Mouse (Mus musculus): ENCODE results near the gene Ikzf2. TPM values are rescaled to one million over a fixed set of nuclear protein-coding genes. Genes with fewer than 3 reads are reported as not detected.

The Ikzf2 gene
- polyA plus RNA-seq, 1 experiment from 2014 or later = 4.2 TPM

- Histone ChIP-seq H3K4me1 (ENCODE audit: control insufficient read depth, insufficient read depth, low read length) (no peaks in the 10 kb centered on the region), H3K27me3 (replicated peaks; ENCODE audit: control insufficient read depth, insufficient read depth, low read length) (no peaks in the 10 kb centered on the region), H3K36me3 (ENCODE audit: control insufficient read depth, insufficient read depth, low read length) (no peaks in the 10 kb centered on the region), H3K9me3 (ENCODE audit: control insufficient read depth, low read length) (no peaks in the 10 kb centered on the region), H3K27ac (replicated peaks; ENCODE audit: low read depth, low read length) (no peak overlapping the region), H3K4me2 (ENCODE audit: low read depth, low read length) (no peak overlapping the region), H3K9ac (ENCODE audit: low read depth, low read length) (no peak overlapping the region), H3K4me3 (ENCODE audit: low read depth, low read length) (no peak overlapping the region)
- no peak for DNase-seq (ENCODE audit: low spot score)
- 92% methylated on average over 4 of the region's 4 CpGs for WGBS
- ATAC-seq (ENCODE audit: low read depth) = no peak
Measured at GRCm38 (mm10) chr1:69549987-69550386, 137.1 kb downstream of the Ikzf2 start.

DNA sequence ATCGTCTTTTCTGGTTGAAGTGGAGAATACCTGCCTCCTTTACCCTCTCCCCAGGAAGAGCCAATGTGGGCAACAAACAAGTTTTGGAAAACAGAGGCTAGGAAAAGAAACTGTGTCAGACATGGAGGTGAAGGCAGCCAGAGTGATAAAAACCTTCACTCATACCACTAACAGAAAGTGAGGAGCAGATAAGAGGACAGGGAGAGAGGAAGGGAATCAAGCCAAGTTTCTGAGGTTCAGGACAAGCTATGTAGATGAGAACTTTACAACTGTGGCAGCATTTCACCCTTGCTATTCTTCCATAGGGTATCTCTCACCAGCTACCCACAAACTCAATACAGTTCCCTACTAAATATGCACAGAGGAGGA lies 141.2 kb downstream of the Ikzf2 start:
- DNase-seq (ENCODE audit: low spot score) (no peak), ATAC-seq (ENCODE audit: low read depth) (no peak)
- Histone ChIP-seq H3K27ac (replicated peaks; ENCODE audit: low read depth, low read length) (no peak overlapping the region), H3K4me3 (ENCODE audit: low read depth, low read length) (no peak overlapping the region), H3K9ac (ENCODE audit: low read depth, low read length) (no peak overlapping the region), H3K4me1 (ENCODE audit: control insufficient read depth, insufficient read depth, low read length) (no peaks in the 10 kb centered on the region), H3K9me3 (ENCODE audit: control insufficient read depth, low read length) (no peaks in the 10 kb centered on the region), H3K4me2 (ENCODE audit: low read depth, low read length) (no peak overlapping the region), H3K36me3 (ENCODE audit: control insufficient read depth, insufficient read depth, low read length) (peaks cover 5% of the 10 kb centered on the region; the same call in 1 of the 2 replicates), H3K27me3 (replicated peaks; ENCODE audit: control insufficient read depth, insufficient read depth, low read length) (no peaks in the 10 kb centered on the region)
- 93% methylated on average over 1 of the region's 1 CpGs for WGBS

DNA sequence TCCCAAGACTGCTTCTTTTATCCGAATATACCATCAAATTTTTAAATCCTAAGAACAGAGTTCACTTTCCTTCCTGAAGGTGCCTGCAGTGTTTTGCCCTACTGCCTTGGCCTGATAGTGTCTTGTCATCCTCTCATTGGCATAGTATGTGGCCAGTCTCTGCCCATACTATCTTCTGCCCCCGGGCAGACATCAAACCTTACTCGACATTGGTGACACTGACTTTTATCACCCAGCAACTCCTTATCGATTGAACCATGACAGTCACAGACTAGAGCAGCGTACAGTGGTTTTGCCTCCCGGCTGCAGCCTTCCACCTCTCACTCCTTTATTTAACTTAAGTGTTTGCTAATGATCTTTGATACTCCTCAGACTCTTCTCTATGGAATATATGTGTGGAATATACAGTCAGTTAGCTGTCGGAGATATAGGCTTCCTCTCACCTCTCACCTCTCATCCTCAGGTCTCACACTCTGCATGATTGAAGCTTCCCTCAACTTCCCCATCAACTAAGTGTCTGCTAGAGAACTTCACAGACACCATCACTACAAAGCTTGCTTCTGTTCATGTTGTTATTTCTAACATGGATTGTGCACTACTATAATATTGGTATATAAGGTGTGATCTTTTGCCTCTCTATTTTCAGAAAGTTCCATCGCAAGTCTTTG lies 141.7 kb downstream of the Ikzf2 start:
- WGBS = 87% methylated on average over 8 of the region's 8 CpGs
- DNase-seq (ENCODE audit: low spot score) (no peak), ATAC-seq (ENCODE audit: low read depth) (no peak)
- Histone ChIP-seq H3K36me3 (ENCODE audit: control insufficient read depth, insufficient read depth, low read length) (peaks cover 5% of the 10 kb centered on the region; the same call in 1 of the 2 replicates), H3K4me3 (ENCODE audit: low read depth, low read length) (no peak overlapping the region), H3K27ac (replicated peaks; ENCODE audit: low read depth, low read length) (no peak overlapping the region), H3K27me3 (replicated peaks; ENCODE audit: control insufficient read depth, insufficient read depth, low read length) (no peaks in the 10 kb centered on the region), H3K4me1 (ENCODE audit: control insufficient read depth, insufficient read depth, low read length) (no peaks in the 10 kb centered on the region), H3K9ac (ENCODE audit: low read depth, low read length) (no peak overlapping the region), H3K4me2 (ENCODE audit: low read depth, low read length) (no peak overlapping the region), H3K9me3 (ENCODE audit: control insufficient read depth, low read length) (no peaks in the 10 kb centered on the region)

GRCm38 (mm10) chr1:69543774-69544597 lies 143.1 kb downstream of the Ikzf2 start:
- DNase-seq (ENCODE audit: low spot score) (no peak), ATAC-seq (ENCODE audit: low read depth) (no peak)
- no peak overlapping the region for H3K4me2 ChIP-seq (ENCODE audit: low read depth, low read length)
- no peaks in the 10 kb centered on the region for H3K4me1 ChIP-seq (ENCODE audit: control insufficient read depth, insufficient read depth, low read length)
- no peak overlapping the region for H3K9ac ChIP-seq (ENCODE audit: low read depth, low read length)
- no peak overlapping the region for H3K4me3 ChIP-seq (ENCODE audit: low read depth, low read length)
- WGBS = 73% methylated on average over 6 of the region's 6 CpGs
- H3K36me3 ChIP-seq (ENCODE audit: control insufficient read depth, insufficient read depth, low read length) = peaks cover 5% of the 10 kb centered on the region; the same call in 1 of the 2 replicates
- H3K27ac ChIP-seq (replicated peaks; ENCODE audit: low read depth, low read length) = no peak overlapping the region
- H3K27me3 ChIP-seq (replicated peaks; ENCODE audit: control insufficient read depth, insufficient read depth, low read length) = no peaks in the 10 kb centered on the region
- no peaks in the 10 kb centered on the region for H3K9me3 ChIP-seq (ENCODE audit: control insufficient read depth, low read length)

- ATAC-seq (ENCODE audit: low read depth) = no peak
- Histone ChIP-seq H3K9ac (ENCODE audit: low read depth, low read length) (no peak overlapping the region), H3K4me3 (ENCODE audit: low read depth, low read length) (no peak overlapping the region), H3K27ac (replicated peaks; ENCODE audit: low read depth, low read length) (no peak overlapping the region), H3K4me1 (ENCODE audit: control insufficient read depth, insufficient read depth, low read length) (no peaks in the 10 kb centered on the region), H3K27me3 (replicated peaks; ENCODE audit: control insufficient read depth, insufficient read depth, low read length) (no peaks in the 10 kb centered on the region), H3K4me2 (ENCODE audit: low read depth, low read length) (no peak overlapping the region), H3K9me3 (ENCODE audit: control insufficient read depth, low read length) (no peaks in the 10 kb centered on the region), H3K36me3 (ENCODE audit: control insufficient read depth, insufficient read depth, low read length) (peaks cover 5% of the 10 kb centered on the region; the same call in 1 of the 2 replicates)
- 88% methylated on average over 3 of the region's 3 CpGs for WGBS
- no peak for DNase-seq (ENCODE audit: low spot score)
Measured at GRCm38 (mm10) chr1:69542546-69542945, 144.5 kb downstream of the Ikzf2 start.

GRCm38 (mm10) chr1:69538663-69539062 lies 148.4 kb downstream of the Ikzf2 start:
- H3K27ac ChIP-seq (replicated peaks; ENCODE audit: low read depth, low read length) = no peak overlapping the region
- ATAC-seq (ENCODE audit: low read depth) (no peak), DNase-seq (ENCODE audit: low spot score) (no peak)
- H3K27me3 ChIP-seq (replicated peaks; ENCODE audit: control insufficient read depth, insufficient read depth, low read length) = no peaks in the 10 kb centered on the region
- H3K4me3 ChIP-seq (ENCODE audit: low read depth, low read length) = no peak overlapping the region
- 75% methylated on average over 7 of the region's 7 CpGs for whole genome bisulfite sequencing
- no peak overlapping the region for H3K4me2 ChIP-seq (ENCODE audit: low read depth, low read length)
- H3K4me1 ChIP-seq (ENCODE audit: control insufficient read depth, insufficient read depth, low read length) = no peaks in the 10 kb centered on the region
- no peak overlapping the region for H3K9ac ChIP-seq (ENCODE audit: low read depth, low read length)
- peaks cover 5% of the 10 kb centered on the region; the same call in 1 of the 2 replicates for H3K36me3 ChIP-seq (ENCODE audit: control insufficient read depth, insufficient read depth, low read length)
- H3K9me3 ChIP-seq (ENCODE audit: control insufficient read depth, low read length) = no peaks in the 10 kb centered on the region

- no peak for ATAC-seq (ENCODE audit: low read depth)
- H3K27ac ChIP-seq (replicated peaks; ENCODE audit: low read depth, low read length) = no peak overlapping the region
- 52% methylated on average over 3 of the region's 3 CpGs for WGBS
Measured at GRCm38 (mm10) chr1:69537619-69538018, 149.4 kb downstream of the Ikzf2 start.

DNA sequence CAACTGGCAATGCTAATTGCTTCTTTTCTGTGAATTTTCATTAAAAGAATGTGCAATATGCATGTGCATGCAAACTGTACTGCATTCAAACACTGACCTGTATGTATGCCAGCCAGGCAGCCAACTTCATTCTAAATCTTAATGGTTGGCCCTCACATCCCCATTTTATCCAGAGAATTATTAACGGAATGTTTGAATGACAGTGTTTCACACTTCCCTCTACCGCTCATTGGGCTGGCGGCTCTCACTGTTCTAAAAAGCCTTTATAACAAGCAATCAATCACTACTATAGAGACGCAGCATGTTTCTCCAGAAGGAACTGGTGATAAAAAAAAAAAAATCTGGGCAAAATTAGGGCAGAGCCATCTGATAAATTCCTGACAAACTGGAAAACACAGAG lies 151.5 kb downstream of the Ikzf2 start:
- Histone ChIP-seq H3K9me3 (ENCODE audit: control insufficient read depth, low read length) (no peaks in the 10 kb centered on the region), H3K27ac (replicated peaks; ENCODE audit: low read depth, low read length) (no peak overlapping the region), H3K4me2 (ENCODE audit: low read depth, low read length) (no peak overlapping the region), H3K4me1 (ENCODE audit: control insufficient read depth, insufficient read depth, low read length) (no peaks in the 10 kb centered on the region), H3K4me3 (ENCODE audit: low read depth, low read length) (no peak overlapping the region), H3K9ac (ENCODE audit: low read depth, low read length) (no peak overlapping the region), H3K36me3 (ENCODE audit: control insufficient read depth, insufficient read depth, low read length) (no peaks in the 10 kb centered on the region), H3K27me3 (replicated peaks; ENCODE audit: control insufficient read depth, insufficient read depth, low read length) (no peaks in the 10 kb centered on the region)
- 74% methylated on average over 4 of the region's 4 CpGs for WGBS
- no peak for ATAC-seq (ENCODE audit: low read depth)
- no peak for DNase-seq (ENCODE audit: low spot score)

More at GRCm38 (mm10) chr1:69537619-69538018, 149.4 kb downstream of the Ikzf2 start:
- Histone ChIP-seq H3K36me3 (ENCODE audit: control insufficient read depth, insufficient read depth, low read length) (peaks cover 5% of the 10 kb centered on the region; the same call in 1 of the 2 replicates), H3K4me2 (ENCODE audit: low read depth, low read length) (no peak overlapping the region), H3K9ac (ENCODE audit: low read depth, low read length) (no peak overlapping the region), H3K4me1 (ENCODE audit: control insufficient read depth, insufficient read depth, low read length) (no peaks in the 10 kb centered on the region), H3K9me3 (ENCODE audit: control insufficient read depth, low read length) (no peaks in the 10 kb centered on the region), H3K4me3 (ENCODE audit: low read depth, low read length) (no peak overlapping the region), H3K27me3 (replicated peaks; ENCODE audit: control insufficient read depth, insufficient read depth, low read length) (no peaks in the 10 kb centered on the region)
- no peak for DNase-seq (ENCODE audit: low spot score)

Data from embryonic facial prominence, embryonic 14.5 days (tissue).